Mouse (Mus musculus) liver, embryonic 16.5 days (tissue): ENCODE data around the gene Col12a1. TPM values are rescaled to one million over a fixed set of nuclear protein-coding genes. Genes with fewer than 3 reads are reported as not detected.

ENCODE experiments used
- ATAC-seq: fragments of 200-750 bp; cut with Nextera tagmentation; 2 replicates; pipeline ENCODE4 v1.8.0; 2017; ENCODE audit warnings: low read depth, mild to moderate bottlenecking, moderate number of reproducible peaks, moderate library complexity
- H3K27ac ChIP-seq: fragments of 300-500 bp; sonication (generic); 2 replicates; pipeline ENCODE4 v1.5.1; 2014; ENCODE audit warnings: mild to moderate bottlenecking, low read length
- H3K27me3 ChIP-seq: fragments of 300-500 bp; sonication (generic); 2 replicates; pipeline ENCODE4 v1.6.1; 2014; ENCODE audit warnings: low read depth, low read length, mixed read lengths; ENCODE audit not compliant: control insufficient read depth, insufficient read depth
- H3K36me3 ChIP-seq: fragments of 300-500 bp; sonication (generic); 2 replicates; pipeline ENCODE4 v1.6.1; 2014; ENCODE audit warnings: mild to moderate bottlenecking; ENCODE audit not compliant: control insufficient read depth, insufficient read depth
- H3K4me1 ChIP-seq: fragments of 300-500 bp; sonication (generic); 2 replicates; pipeline ENCODE4 v1.6.1; 2014; ENCODE audit warnings: low read depth, low read length, mixed read lengths; ENCODE audit not compliant: control insufficient read depth
- H3K4me2 ChIP-seq: fragments of 300-500 bp; sonication (generic); 2 replicates; pipeline ENCODE4 v1.6.1; 2014; ENCODE audit warnings: low read depth, low read length, mixed read lengths
- H3K4me3 ChIP-seq: fragments of 300-500 bp; sonication (generic); 2 replicates; pipeline ENCODE4 v1.5.1; 2014; ENCODE audit warnings: low read depth, mild to moderate bottlenecking, low read length
- H3K9ac ChIP-seq: fragments of 300-500 bp; sonication (generic); 2 replicates; pipeline ENCODE4 v1.6.1; 2014; ENCODE audit warnings: low read depth, low read length
- H3K9me3 ChIP-seq: fragments of 300-500 bp; sonication (generic); replicated peaks from 2 replicates; pipeline ENCODE4 v1.6.1; 2016; ENCODE audit warnings: low read length; ENCODE audit not compliant: control insufficient read depth
- WGBS: fragments of 180-500 bp; shearing (Covaris S2); extraction: QIAGEN DNeasy Blood & Tissue Kit; methylation state at CpG from one replicate; pipeline ENCODE4 v1.1.7; 2014; ENCODE audit not compliant: insufficient replicate concordance; 5-methylcytosine and 5-hydroxymethylcytosine counted together
- polyA plus RNA-seq: library from polyadenylated mRNA; unstranded; fragments of >200 nt; fragmentation: Nextera tagmentation; extraction: Ambion mirVana; gene quantifications from 2 replicates; pipeline ENCODE4 v1.2.1, GENCODE M21; 2015

The Col12a1 gene
- polyA plus RNA-seq, 1 experiment from 2014 or later = 1.7 TPM

DNA sequence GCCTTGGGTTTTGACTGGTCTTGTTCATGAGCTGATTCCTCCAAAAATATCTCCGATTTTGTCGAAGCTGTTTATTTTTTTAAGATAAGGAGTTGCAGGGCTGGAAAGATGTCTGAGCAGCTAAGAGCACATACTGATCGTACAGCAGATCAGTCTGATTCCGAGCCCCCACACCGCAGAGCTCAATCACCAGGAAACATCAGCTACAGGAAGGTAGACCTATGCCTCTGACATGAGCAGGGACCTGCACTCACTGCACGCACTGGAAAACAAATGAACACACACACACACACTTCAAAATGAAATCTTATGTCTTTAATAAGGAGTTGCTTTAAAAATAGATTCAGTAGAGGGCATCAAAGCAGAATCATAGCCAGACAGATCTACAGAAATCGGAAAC is 32.1 kb upstream of the Col12a1 start:
- Histone ChIP-seq H3K27me3 (no peaks in the 10 kb centered on the region), H3K4me2 (no peak overlapping the region), H3K27ac (no peak overlapping the region), H3K4me1 (no peaks in the 10 kb centered on the region), H3K9ac (no peak overlapping the region), H3K36me3 (peaks cover 9% of the 10 kb centered on the region), H3K9me3 (no peaks in the 10 kb centered on the region), H3K4me3 (no peak overlapping the region)
- 46% methylated on average over 7 of the region's 7 CpGs for WGBS
- ATAC-seq = no peak

DNA sequence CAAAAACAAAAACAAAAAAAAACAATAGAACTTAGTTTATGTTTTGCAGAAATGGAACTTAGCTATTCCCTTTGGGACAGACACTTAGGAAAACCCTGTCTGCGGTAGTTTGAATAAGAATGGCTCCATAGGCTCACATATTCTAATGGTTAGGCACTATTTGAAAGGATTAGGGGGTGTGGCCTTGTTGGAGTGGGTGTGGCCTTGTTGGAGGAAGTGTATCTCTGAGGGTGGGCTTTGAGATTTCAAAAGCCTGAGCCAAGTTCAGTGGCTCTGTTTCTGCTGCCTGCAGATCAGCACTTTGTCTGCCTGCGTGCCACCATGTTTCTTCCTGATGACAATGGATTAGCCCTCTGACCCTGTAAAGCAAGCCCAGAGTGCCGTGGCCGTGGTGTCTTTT is 26.4 kb upstream of the Col12a1 start:
- Histone ChIP-seq H3K4me1 (no peaks in the 10 kb centered on the region), H3K27me3 (no peaks in the 10 kb centered on the region), H3K9ac (no peak overlapping the region), H3K9me3 (no peaks in the 10 kb centered on the region), H3K27ac (no peak overlapping the region), H3K4me2 (no peak overlapping the region), H3K4me3 (no peak overlapping the region), H3K36me3 (no peaks in the 10 kb centered on the region)
- WGBS = 70% methylated on average over 4 of the region's 4 CpGs
- ATAC-seq = no peak

DNA sequence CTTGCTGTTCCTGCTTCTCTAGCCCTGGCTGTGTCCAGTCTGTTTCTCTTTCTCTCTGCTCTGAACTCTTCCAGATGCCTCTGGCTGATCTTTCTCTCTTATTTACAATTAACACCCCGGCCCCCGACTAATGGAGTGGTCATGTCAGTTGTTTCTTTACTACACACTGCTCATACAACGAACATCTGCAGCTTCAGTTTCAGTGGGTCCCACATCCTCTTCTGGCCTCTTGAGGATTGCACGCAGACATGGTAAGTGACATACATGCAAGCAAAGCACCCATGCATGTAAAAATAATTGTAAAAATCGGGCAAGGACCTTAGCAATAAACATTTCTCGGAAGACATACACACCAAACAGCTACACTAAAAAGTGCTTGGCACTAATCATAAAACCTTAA is 17.0 kb upstream of the Col12a1 start:
- no peaks in the 10 kb centered on the region for H3K4me1 ChIP-seq
- H3K27ac ChIP-seq = no peak overlapping the region
- no peaks in the 10 kb centered on the region for H3K36me3 ChIP-seq
- no peak for ATAC-seq
- no peak overlapping the region for H3K9ac ChIP-seq
- no peak overlapping the region for H3K4me2 ChIP-seq
- 55% methylated on average over 6 of the region's 6 CpGs for WGBS
- no peaks in the 10 kb centered on the region for H3K27me3 ChIP-seq
- H3K4me3 ChIP-seq = no peak overlapping the region
- no peaks in the 10 kb centered on the region for H3K9me3 ChIP-seq

DNA sequence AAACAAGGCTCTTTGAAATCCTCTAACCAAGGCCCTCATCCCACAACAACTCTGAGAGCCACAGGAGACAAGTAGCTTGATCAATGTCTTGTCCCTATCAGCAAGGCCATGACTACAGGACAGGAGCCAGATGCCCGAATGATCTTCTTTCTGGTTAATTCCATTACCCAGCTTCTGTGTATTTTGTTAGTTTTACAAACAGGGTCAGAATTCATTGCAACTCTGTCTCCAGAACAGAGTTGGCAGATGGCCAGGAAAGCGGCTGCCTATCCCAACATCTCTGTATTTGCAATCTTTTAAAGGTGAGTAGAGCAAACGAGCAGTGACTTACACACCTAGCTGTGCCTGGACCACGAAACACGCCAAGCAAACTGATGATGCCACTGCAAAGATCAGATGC is 11.7 kb upstream of the Col12a1 start:
- Histone ChIP-seq H3K4me3 (no peak overlapping the region), H3K27ac (no peak overlapping the region), H3K4me2 (no peak overlapping the region), H3K27me3 (no peaks in the 10 kb centered on the region), H3K9me3 (no peaks in the 10 kb centered on the region), H3K9ac (no peak overlapping the region), H3K4me1 (no peaks in the 10 kb centered on the region), H3K36me3 (no peaks in the 10 kb centered on the region)
- 53% methylated on average over 5 of the region's 5 CpGs for WGBS
- ATAC-seq = no peak

DNA sequence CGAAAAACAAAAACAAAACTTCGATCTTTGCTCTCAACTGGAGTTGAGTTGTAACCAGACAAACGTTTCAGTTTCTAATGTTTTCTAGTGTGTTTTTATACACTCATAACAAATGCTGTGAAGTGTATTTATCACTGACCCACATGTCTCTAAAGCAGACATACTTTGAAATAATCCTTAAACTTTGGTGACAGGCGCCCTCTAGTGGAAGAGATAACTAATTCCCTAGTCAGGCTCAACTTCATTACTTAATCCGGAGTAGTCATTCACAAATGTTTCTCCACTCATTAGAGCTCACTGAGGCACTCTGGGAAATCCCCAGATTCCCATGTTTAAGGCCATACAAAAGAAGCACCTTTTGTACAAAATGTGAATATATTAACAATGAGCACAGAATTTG is 4.5 kb upstream of the Col12a1 start:
- ATAC-seq = no peak

DNA sequence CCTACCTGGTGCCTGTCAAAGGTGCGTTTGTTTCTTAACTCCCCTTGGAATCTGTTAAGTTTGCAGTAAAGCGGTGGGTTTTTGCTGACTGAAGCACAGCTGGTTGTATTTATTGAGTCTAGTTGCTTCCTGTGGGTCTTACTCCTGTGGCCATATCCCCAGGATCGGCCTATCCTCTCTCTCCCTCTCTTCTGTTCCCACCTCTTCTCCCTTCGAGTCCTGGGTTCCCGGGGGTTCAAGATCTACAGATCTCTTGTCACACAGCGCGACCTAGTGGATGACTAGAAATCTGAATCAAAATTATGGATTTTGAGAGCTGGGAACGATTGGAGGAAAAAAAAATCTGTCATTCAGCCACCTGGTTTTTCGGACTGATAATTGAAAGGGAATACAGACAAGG is 2.4 kb upstream of the Col12a1 start:
- no peaks in the 10 kb centered on the region for H3K4me1 ChIP-seq
- H3K27ac ChIP-seq = no peak overlapping the region
- H3K4me3 ChIP-seq = no peak overlapping the region
- H3K27me3 ChIP-seq = peaks cover 41% of the 10 kb centered on the region
- H3K9ac ChIP-seq = no peak overlapping the region
- no peak for ATAC-seq
- H3K4me2 ChIP-seq = no peak overlapping the region
- WGBS = 7% methylated on average over 9 of the region's 9 CpGs
- H3K36me3 ChIP-seq = no peaks in the 10 kb centered on the region
- no peaks in the 10 kb centered on the region for H3K9me3 ChIP-seq

More for the DNA sequence above, 4.5 kb upstream of the Col12a1 start:
- Histone ChIP-seq H3K4me2 (no peak overlapping the region), H3K4me1 (no peaks in the 10 kb centered on the region), H3K27ac (no peak overlapping the region), H3K27me3 (peaks cover 30% of the 10 kb centered on the region), H3K9me3 (no peaks in the 10 kb centered on the region), H3K9ac (no peak overlapping the region), H3K4me3 (no peak overlapping the region), H3K36me3 (no peaks in the 10 kb centered on the region)
- 30% methylated on average over 5 of the region's 5 CpGs for WGBS

DNA sequence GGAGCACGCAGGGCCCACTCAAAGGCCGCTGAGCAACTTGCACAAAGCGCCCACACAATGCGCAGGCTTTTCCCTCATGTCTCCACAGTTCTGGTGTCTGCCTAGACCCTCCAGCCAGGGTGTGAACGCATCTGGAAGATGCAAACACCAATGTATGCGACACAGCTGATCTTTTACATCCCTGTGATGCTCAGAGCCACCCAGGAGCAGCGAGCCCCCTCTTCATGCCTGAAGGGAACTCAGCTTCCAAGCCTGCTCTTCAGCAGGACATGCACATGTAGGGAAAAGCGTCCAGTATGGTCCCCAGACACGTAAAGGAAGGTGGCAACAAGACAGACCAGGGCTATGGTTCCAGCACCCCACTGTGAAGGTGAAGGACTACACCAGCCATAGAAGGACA is 1.5 kb upstream of the Col12a1 start:
- H3K27me3 ChIP-seq = peaks cover 41% of the 10 kb centered on the region
- H3K9me3 ChIP-seq = no peaks in the 10 kb centered on the region
- 24% methylated on average over 9 of the region's 9 CpGs for WGBS
- no peak overlapping the region for H3K4me3 ChIP-seq
- no peak overlapping the region for H3K4me2 ChIP-seq
- no peak for ATAC-seq
- no peak overlapping the region for H3K27ac ChIP-seq
- H3K36me3 ChIP-seq = no peaks in the 10 kb centered on the region
- H3K9ac ChIP-seq = no peak overlapping the region
- no peaks in the 10 kb centered on the region for H3K4me1 ChIP-seq

DNA sequence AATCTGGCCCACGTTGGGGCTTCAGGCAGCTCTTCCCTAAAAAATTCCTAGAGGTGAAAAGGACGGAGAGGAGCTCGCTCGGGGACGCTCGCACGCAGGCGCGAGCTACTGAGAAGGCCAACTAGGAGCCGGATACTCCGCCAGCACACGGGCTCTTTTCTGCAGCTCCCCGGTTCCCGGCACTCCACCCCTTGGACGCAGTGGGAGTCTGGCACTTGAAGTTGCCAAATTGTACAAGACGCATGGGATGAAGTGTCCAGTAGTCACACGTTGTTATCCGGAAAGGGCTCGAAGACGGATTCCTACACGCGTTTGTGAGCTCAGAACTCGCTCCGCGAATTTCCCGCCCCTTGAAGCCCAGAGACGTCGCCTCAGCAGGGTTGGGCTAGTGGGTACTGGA is 820 bp upstream of the Col12a1 start:
- no peak for ATAC-seq
- H3K4me2 ChIP-seq = peak overlapping the region; percentile 59
- peak overlapping the region; percentile 24; the same call in 1 of the 2 replicates for H3K4me3 ChIP-seq
- H3K36me3 ChIP-seq = no peaks in the 10 kb centered on the region
- no peaks in the 10 kb centered on the region for H3K9me3 ChIP-seq
- WGBS = under 1% methylated on average over 28 of the region's 28 CpGs
- no peak overlapping the region for H3K9ac ChIP-seq
- H3K4me1 ChIP-seq = no peaks in the 10 kb centered on the region
- H3K27ac ChIP-seq = no peak overlapping the region
- peaks cover 41% of the 10 kb centered on the region for H3K27me3 ChIP-seq

DNA sequence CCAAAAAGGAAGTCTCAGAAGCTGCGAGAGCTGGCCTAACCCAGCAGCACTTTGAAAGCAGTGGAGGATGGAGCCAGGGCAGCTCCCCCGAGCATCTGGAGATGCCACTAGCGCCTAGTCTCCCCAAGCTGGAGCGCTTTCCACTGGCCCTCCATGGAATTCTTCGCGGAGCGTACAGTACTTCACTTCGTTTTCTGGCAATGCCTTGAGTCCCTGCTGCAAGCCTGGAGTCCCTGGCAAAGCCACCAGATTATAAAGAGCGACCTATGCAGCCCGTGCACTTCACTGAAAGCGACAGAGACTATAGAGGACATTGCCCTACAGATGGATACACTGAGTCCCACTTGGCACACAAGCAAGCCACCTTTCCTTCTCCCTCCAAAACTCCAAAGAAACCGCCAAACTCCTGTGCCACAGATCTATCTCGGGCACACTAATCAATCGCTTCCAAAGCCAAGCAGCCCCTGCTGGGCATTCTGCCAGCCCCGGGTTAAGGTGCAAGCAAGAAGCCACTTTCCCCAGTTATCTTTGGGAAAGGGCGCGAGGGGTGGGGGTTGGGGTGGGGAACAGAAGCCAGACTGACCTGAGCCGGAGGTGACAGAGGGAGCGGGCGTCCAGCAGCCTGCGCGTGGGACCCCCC is 675 bp downstream of the Col12a1 start:
- H3K4me1 ChIP-seq = no peaks in the 10 kb centered on the region
- H3K27ac ChIP-seq = no peak overlapping the region
- H3K9ac ChIP-seq = no peak overlapping the region
- peak overlapping the region; percentile 48 for H3K4me3 ChIP-seq
- H3K27me3 ChIP-seq = peaks cover 41% of the 10 kb centered on the region
- 2% methylated on average over 22 of the region's 22 CpGs for WGBS
- no peak for ATAC-seq
- no peaks in the 10 kb centered on the region for H3K9me3 ChIP-seq
- H3K4me2 ChIP-seq = peak overlapping the region; percentile 59
- no peaks in the 10 kb centered on the region for H3K36me3 ChIP-seq
